Mouse (Mus musculus) midbrain, embryonic 14.5 days (tissue): Measurements from ENCODE around the gene Gstp2. TPM values are rescaled to one million over a fixed set of nuclear protein-coding genes. Genes with fewer than 3 reads are reported as not detected.

Experiments
- ATAC-seq: fragments of 200-750 bp; cut with Nextera tagmentation; 2 replicates; pipeline ENCODE4 v1.8.0; 2017; ENCODE audit warnings: moderate number of reproducible peaks, moderate library complexity; ENCODE audit not compliant: low FRiP score, low TSS enrichment
- DNase-seq: peaks from one replicate; pipeline ENCODE4 v3.0.0-alpha.2; 2015
- H3K27ac ChIP-seq: fragments of 300-500 bp; sonication (generic); replicated peaks from 2 replicates; pipeline ENCODE4 v1.5.1; 2014; ENCODE audit warnings: mild to moderate bottlenecking, low read depth, low read length, moderate library complexity
- H3K27me3 ChIP-seq: fragments of 300-500 bp; sonication (generic); 2 replicates; pipeline ENCODE4 v1.6.1; 2014; ENCODE audit warnings: low read length, control low read depth, mixed read lengths; ENCODE audit not compliant: control insufficient read depth, insufficient read depth
- H3K36me3 ChIP-seq: fragments of 300-500 bp; sonication (generic); 2 replicates; pipeline ENCODE4 v1.6.1; 2014; ENCODE audit warnings: low read length, control low read depth; ENCODE audit not compliant: control insufficient read depth, insufficient read depth
- H3K4me1 ChIP-seq: fragments of 300-500 bp; sonication (generic); 2 replicates; pipeline ENCODE4 v1.6.1; 2014; ENCODE audit warnings: mild to moderate bottlenecking, antibody characterized with exemption, low read length, control low read depth; ENCODE audit not compliant: control insufficient read depth, insufficient read depth
- H3K4me2 ChIP-seq: fragments of 300-500 bp; sonication (generic); 2 replicates; pipeline ENCODE4 v1.6.1; 2014; ENCODE audit warnings: mild to moderate bottlenecking, low read length, moderate library complexity
- H3K4me3 ChIP-seq: fragments of 300-500 bp; sonication (generic); replicated peaks from 2 replicates; pipeline ENCODE4 v1.5.1; 2014; ENCODE audit warnings: low read depth, low read length
- H3K9ac ChIP-seq: fragments of 300-500 bp; sonication (generic); replicated peaks from 2 replicates; pipeline ENCODE4 v1.6.1; 2014; ENCODE audit warnings: mild to moderate bottlenecking, low read length, moderate library complexity
- H3K9me3 ChIP-seq: fragments of 300-500 bp; sonication (generic); 2 replicates; pipeline ENCODE4 v1.6.1; 2016; ENCODE audit warnings: low read length, control low read depth, mixed read lengths; ENCODE audit not compliant: control insufficient read depth
- WGBS: fragments of 180-500 bp; shearing (Covaris S2); extraction: QIAGEN DNeasy Blood & Tissue Kit; methylation state at CpG from one replicate; pipeline ENCODE4 v1.1.7; 2014; 5-methylcytosine and 5-hydroxymethylcytosine counted together
- polyA plus RNA-seq: library from polyadenylated mRNA; unstranded; fragments of >200 nt; fragmentation: Nextera tagmentation; extraction: Ambion mirVana; gene quantifications from 2 replicates; pipeline ENCODE4 v1.2.1, GENCODE M21; 2014

Gstp2 gene
- polyA plus RNA-seq, 1 experiment from 2014 or later = 1.9 TPM

GRCm38 (mm10) chr19:4015635-4016034 is 30.2 kb downstream of the Gstp2 start:
- DNase-seq (no peak), ATAC-seq (no peak)
- WGBS = 73% methylated on average over 5 of the region's 5 CpGs
- Histone ChIP-seq H3K27ac (no peak overlapping the region), H3K9me3 (no peaks in the 10 kb centered on the region), H3K4me3 (no peak overlapping the region), H3K4me2 (no peak overlapping the region), H3K9ac (no peak overlapping the region), H3K27me3 (no peaks in the 10 kb centered on the region), H3K4me1 (peaks cover 9% of the 10 kb centered on the region), H3K36me3 (peaks cover 5% of the 10 kb centered on the region; the same call in 1 of the 2 replicates)

- H3K4me1 ChIP-seq = peaks cover 9% of the 10 kb centered on the region
- H3K27ac ChIP-seq = no peak overlapping the region
- peaks cover 12% of the 10 kb centered on the region for H3K36me3 ChIP-seq
- H3K9ac ChIP-seq = no peak overlapping the region
- H3K4me2 ChIP-seq = no peak overlapping the region
- H3K9me3 ChIP-seq = no peaks in the 10 kb centered on the region
- H3K4me3 ChIP-seq = no peak overlapping the region
- ATAC-seq (no peak), DNase-seq (no peak)
- H3K27me3 ChIP-seq = no peaks in the 10 kb centered on the region
These were observed 31.0 kb downstream of the Gstp2 start for GRCm38 (mm10) chr19:4014802-4015201.

GRCm38 (mm10) chr19:4013066-4013465 is 32.8 kb downstream of the Gstp2 start:
- no peaks in the 10 kb centered on the region for H3K9me3 ChIP-seq
- no peak overlapping the region for H3K27ac ChIP-seq
- H3K4me3 ChIP-seq = peak overlapping the region; percentile 82
- H3K9ac ChIP-seq = no peak overlapping the region
- H3K27me3 ChIP-seq = no peaks in the 10 kb centered on the region
- peak overlapping the region; percentile 43 for H3K4me2 ChIP-seq
- ATAC-seq = peak; percentile 34; the same call in 1 of the 2 replicates
- peaks cover 29% of the 10 kb centered on the region for H3K36me3 ChIP-seq
- DNase-seq = no peak
- H3K4me1 ChIP-seq = peaks cover 9% of the 10 kb centered on the region
- 26% methylated on average over 9 of the region's 9 CpGs for WGBS

GRCm38 (mm10) chr19:4012432-4013022 is 33.3 kb downstream of the Gstp2 start, which contains the start of gene Ndufv1:
Gene Ndufv1, minus strand, starts transcription at chr19:4012806.
- H3K4me3 ChIP-seq = peak within 1 kb of the TSS; percentile 82
- peak within 1 kb of the TSS; percentile 75 for H3K4me2 ChIP-seq
- WGBS = under 1% methylated on average over 45 of the region's 45 CpGs
- no peaks in the 10 kb centered on the region for H3K9me3 ChIP-seq
- peak within 1 kb of the TSS; percentile 73 for H3K27ac ChIP-seq
- peaks cover 34% of the 10 kb centered on the region for H3K36me3 ChIP-seq
- peaks cover 9% of the 10 kb centered on the region for H3K4me1 ChIP-seq
- H3K9ac ChIP-seq = peak within 1 kb of the TSS; percentile 74
- DNase-seq (peak; percentile 99), ATAC-seq (peak; percentile 99)
- no peaks in the 10 kb centered on the region for H3K27me3 ChIP-seq

- WGBS = 93% methylated on average over 5 of the region's 5 CpGs
- Histone ChIP-seq H3K4me1 (peaks cover 9% of the 10 kb centered on the region), H3K36me3 (peaks cover 49% of the 10 kb centered on the region), H3K4me2 (peak overlapping the region; percentile 75; the same call in 1 of the 2 replicates), H3K27ac (no peak overlapping the region), H3K9ac (no peak overlapping the region), H3K27me3 (no peaks in the 10 kb centered on the region), H3K9me3 (no peaks in the 10 kb centered on the region), H3K4me3 (no peak overlapping the region)
- DNase-seq = no peak
- no peak for ATAC-seq
These were observed 34.7 kb downstream of the Gstp2 start for GRCm38 (mm10) chr19:4011086-4011485.

- H3K9me3 ChIP-seq = no peaks in the 10 kb centered on the region
- ATAC-seq (no peak), DNase-seq (no peak)
- no peak overlapping the region for H3K4me3 ChIP-seq
- H3K4me2 ChIP-seq = no peak overlapping the region
- H3K36me3 ChIP-seq = peaks cover 57% of the 10 kb centered on the region
- no peak overlapping the region for H3K9ac ChIP-seq
- no peak overlapping the region for H3K27ac ChIP-seq
- 95% methylated on average over 8 of the region's 8 CpGs for WGBS
- no peaks in the 10 kb centered on the region for H3K27me3 ChIP-seq
- peaks cover 10% of the 10 kb centered on the region for H3K4me1 ChIP-seq
These were observed 39.9 kb downstream of the Gstp2 start for GRCm38 (mm10) chr19:4005971-4006370.

GRCm38 (mm10) chr19:4005091-4005490 is 40.7 kb downstream of the Gstp2 start:
- 90% methylated on average over 9 of the region's 9 CpGs for WGBS
- Histone ChIP-seq H3K9me3 (no peaks in the 10 kb centered on the region), H3K4me3 (no peak overlapping the region), H3K4me2 (no peak overlapping the region), H3K9ac (no peak overlapping the region), H3K4me1 (peaks cover 13% of the 10 kb centered on the region), H3K36me3 (peaks cover 50% of the 10 kb centered on the region), H3K27me3 (no peaks in the 10 kb centered on the region), H3K27ac (no peak overlapping the region)
- no peak for DNase-seq
- no peak for ATAC-seq

- 87% methylated on average over 15 of the region's 15 CpGs for WGBS
These were observed 41.5 kb downstream of the Gstp2 start for GRCm38 (mm10) chr19:4004331-4004730.

GRCm38 (mm10) chr19:4003641-4004040 is 42.2 kb downstream of the Gstp2 start:
- no peak overlapping the region for H3K4me2 ChIP-seq
- H3K27ac ChIP-seq = no peak overlapping the region
- H3K36me3 ChIP-seq = peaks cover 36% of the 10 kb centered on the region
- no peaks in the 10 kb centered on the region for H3K27me3 ChIP-seq
- DNase-seq (no peak), ATAC-seq (no peak)
- H3K9ac ChIP-seq = no peak overlapping the region
- H3K4me1 ChIP-seq = peaks cover 16% of the 10 kb centered on the region
- H3K9me3 ChIP-seq = no peaks in the 10 kb centered on the region
- WGBS = 82% methylated on average over 12 of the region's 12 CpGs
- H3K4me3 ChIP-seq = no peak overlapping the region

More at GRCm38 (mm10) chr19:4004331-4004730, 41.5 kb downstream of the Gstp2 start:
- Histone ChIP-seq H3K9ac (no peak overlapping the region), H3K4me2 (no peak overlapping the region), H3K4me1 (peaks cover 16% of the 10 kb centered on the region), H3K27ac (no peak overlapping the region), H3K27me3 (no peaks in the 10 kb centered on the region), H3K9me3 (no peaks in the 10 kb centered on the region), H3K4me3 (no peak overlapping the region), H3K36me3 (peaks cover 43% of the 10 kb centered on the region)
- DNase-seq = no peak
- no peak for ATAC-seq
